Mouse (Mus musculus): Measurements from ENCODE around the gene Cd22. TPM values are rescaled to one million over a fixed set of nuclear protein-coding genes. Genes with fewer than 3 reads are reported as not detected.
A peak's percentile ranks its signal among the peaks of the same experiment; 100 is the strongest.
"Not testable (repeated sequence)": the region's sequence is repeated elsewhere in the genome, so short reads cannot be mapped to it uniquely, and the experiment has no call there.

Cd22 gene
- polyA plus RNA-seq (2016; fragmentation: Nextera tagmentation; extraction: Ambion mirVana), result not detected in 2 replicates

GRCm38 (mm10) chr7:30880176-30880575 lies at the start of gene Cd22:
Gene Cd22 (minus strand): TSS chr7:30880342.
- WGBS, result 76% methylated on average over 7 of the region's 7 CpGs
- Histone ChIP-seq H3K9ac (no peak within 1 kb of the TSS), H3K27me3 (no peaks in the 10 kb centered on the region), H3K4me3 (no peak within 1 kb of the TSS), H3K4me1 (no peaks in the 10 kb centered on the region), H3K27ac (no peak within 1 kb of the TSS), H3K4me2 (replicated peaks) (no peak within 1 kb of the TSS), H3K9me3 (replicated peaks) (no peaks in the 10 kb centered on the region), H3K36me3 (no peaks in the 10 kb centered on the region)
- ATAC-seq (ENCODE audit: low FRiP score), result no peak

DNA sequence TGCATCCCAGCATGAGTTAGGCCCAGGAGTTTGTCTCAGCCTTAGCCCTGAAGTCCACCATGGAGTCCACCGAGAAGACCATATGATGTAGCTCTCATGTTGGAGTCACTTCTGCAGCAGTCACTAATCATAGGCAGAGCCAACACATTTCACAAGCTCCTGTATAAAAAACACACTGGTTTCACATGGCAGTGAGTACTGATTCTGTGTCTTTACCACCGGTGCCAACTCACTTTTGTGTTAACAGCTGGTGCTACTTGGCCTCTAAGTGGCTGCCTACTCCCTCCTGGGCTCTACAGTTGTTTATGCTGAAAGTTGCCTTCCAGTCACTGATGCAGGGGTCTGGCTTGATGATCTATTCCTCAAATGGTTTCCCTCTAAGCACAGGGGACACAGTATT lies 44.4 kb upstream of the Cd22 start, which contains the start of gene Hamp2:
Gene Hamp2 (minus strand): TSS at position 101 of the 400 bp plus-strand sequence.
- not testable (repeated sequence) for H3K27ac ChIP-seq; H3K4me3 ChIP-seq; H3K9me3 ChIP-seq (replicated peaks); H3K9ac ChIP-seq; ATAC-seq (ENCODE audit: low FRiP score); H3K27me3 ChIP-seq; H3K36me3 ChIP-seq; H3K4me2 ChIP-seq (replicated peaks); H3K4me1 ChIP-seq
- 82% methylated on average over 2 of the region's 2 CpGs for WGBS

GRCm38 (mm10) chr7:30924071-30924470 lies 43.9 kb upstream of the Cd22 start:
- ATAC-seq (ENCODE audit: low FRiP score), result no peak
- no peak overlapping the region for H3K4me2 ChIP-seq (replicated peaks)

DNA sequence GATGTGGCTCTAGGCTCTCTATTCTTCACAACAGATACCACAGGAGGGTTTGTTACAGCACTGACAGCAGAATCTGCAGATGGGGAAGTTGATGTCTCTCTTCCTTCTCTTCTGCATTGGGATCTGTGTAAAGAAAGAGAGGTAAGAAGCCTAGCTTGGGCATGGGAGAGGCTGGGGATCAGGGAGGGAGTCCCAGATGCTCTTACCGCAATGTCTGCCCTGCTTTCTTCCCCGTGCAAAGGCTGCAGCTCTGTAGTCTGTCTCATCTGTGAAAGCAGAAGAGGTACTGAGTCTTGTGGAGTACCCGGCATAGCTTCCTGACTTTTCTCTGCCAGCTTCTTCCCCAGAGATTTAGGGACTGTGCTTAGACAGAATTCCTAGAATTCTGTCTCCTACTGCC lies 42.3 kb upstream of the Cd22 start:
- not testable (repeated sequence) for H3K4me3 ChIP-seq; H3K4me2 ChIP-seq (replicated peaks); H3K27ac ChIP-seq; H3K9me3 ChIP-seq (replicated peaks); H3K9ac ChIP-seq; ATAC-seq (ENCODE audit: low FRiP score); H3K36me3 ChIP-seq; H3K4me1 ChIP-seq; H3K27me3 ChIP-seq
- 52% methylated on average over 3 of the region's 3 CpGs for WGBS

More at GRCm38 (mm10) chr7:30924071-30924470, 43.9 kb upstream of the Cd22 start:
- H3K4me1 ChIP-seq, result no peaks in the 10 kb centered on the region
- H3K27me3 ChIP-seq, result no peaks in the 10 kb centered on the region
- no peak overlapping the region for H3K27ac ChIP-seq
- no peak overlapping the region for H3K4me3 ChIP-seq
- H3K9ac ChIP-seq, result no peak overlapping the region
- no peaks in the 10 kb centered on the region for H3K9me3 ChIP-seq (replicated peaks)
- 82% methylated on average over 3 of the region's 3 CpGs for WGBS
- no peaks in the 10 kb centered on the region for H3K36me3 ChIP-seq

DNA sequence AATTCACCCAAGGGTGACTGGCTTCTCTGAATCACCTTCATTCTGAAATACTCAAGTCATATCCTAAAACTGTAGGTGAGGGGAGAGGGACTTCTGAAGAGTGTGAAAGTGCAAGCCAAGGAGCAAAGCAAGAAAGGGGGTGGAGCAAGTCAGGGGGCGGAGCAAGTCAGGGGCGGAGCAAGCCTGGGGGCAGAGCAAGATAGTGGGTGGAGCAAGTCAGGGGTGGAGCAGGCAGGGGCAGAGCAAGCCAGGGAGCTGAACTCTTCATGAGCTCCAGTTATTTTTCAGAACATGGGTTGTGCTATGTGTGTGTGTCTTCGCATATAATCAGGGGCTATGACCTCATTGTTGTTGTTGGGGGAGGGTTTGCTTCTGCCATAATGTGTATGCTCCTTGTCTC lies 40.1 kb upstream of the Cd22 start:
- H3K9ac ChIP-seq, result no peak overlapping the region
- H3K27ac ChIP-seq, result no peak overlapping the region
- H3K4me2 ChIP-seq (replicated peaks), result no peak overlapping the region
- no peak overlapping the region for H3K4me3 ChIP-seq
- H3K27me3 ChIP-seq, result no peaks in the 10 kb centered on the region
- no peaks in the 10 kb centered on the region for H3K4me1 ChIP-seq
- H3K9me3 ChIP-seq (replicated peaks), result no peaks in the 10 kb centered on the region
- no peaks in the 10 kb centered on the region for H3K36me3 ChIP-seq
- WGBS, result 53% methylated on average over 3 of the region's 3 CpGs
- ATAC-seq (ENCODE audit: low FRiP score), result no peak

DNA sequence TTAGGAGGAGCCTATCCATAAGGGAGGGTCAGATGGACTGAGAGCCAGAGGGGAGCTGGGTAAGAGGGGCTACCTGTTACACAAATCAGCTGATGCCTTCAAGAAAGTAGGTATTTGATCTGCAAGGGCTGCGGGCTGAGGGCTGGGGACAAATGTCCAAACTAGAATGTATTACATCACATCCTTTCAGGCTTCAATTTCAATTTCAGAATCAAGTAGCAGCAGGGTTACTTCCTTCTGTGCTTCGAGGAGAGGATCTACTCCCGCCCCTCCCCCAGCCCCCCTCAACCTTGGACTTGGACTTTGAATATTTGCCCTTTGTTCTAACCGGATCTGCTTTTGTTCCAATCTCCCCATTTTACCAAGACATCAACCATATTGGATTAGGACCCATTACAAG lies 37.1 kb upstream of the Cd22 start:
- Histone ChIP-seq H3K4me2 (replicated peaks) (no peak overlapping the region), H3K9ac (no peak overlapping the region), H3K4me1 (no peaks in the 10 kb centered on the region), H3K27me3 (no peaks in the 10 kb centered on the region), H3K36me3 (no peaks in the 10 kb centered on the region), H3K9me3 (replicated peaks) (no peaks in the 10 kb centered on the region), H3K4me3 (no peak overlapping the region), H3K27ac (no peak overlapping the region)
- no peak for ATAC-seq (ENCODE audit: low FRiP score)
- 64% methylated on average over 4 of the region's 4 CpGs for WGBS

DNA sequence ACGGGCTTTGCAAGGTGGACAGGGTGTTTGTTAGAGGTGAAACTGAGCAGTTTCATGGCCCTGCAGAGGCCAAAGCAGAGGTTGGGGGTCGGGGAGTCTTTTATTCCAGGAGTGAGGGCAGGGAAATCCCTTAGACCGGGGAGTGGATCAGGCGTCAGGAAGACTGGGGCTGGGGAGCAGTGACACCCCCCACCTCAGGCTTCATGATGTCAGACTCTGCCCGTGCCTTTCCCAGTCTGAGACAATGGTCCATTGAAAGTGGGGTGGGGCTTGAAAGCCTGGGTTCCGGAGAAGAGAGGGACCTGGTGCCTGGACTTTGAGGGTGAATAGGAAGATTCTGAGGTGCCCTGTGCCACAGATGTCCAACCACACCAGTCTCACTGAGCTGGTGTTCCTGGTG lies 36.6 kb upstream of the Cd22 start:
- H3K4me2 ChIP-seq (replicated peaks), result no peak overlapping the region
- H3K4me1 ChIP-seq, result no peaks in the 10 kb centered on the region
- no peaks in the 10 kb centered on the region for H3K9me3 ChIP-seq (replicated peaks)
- H3K27me3 ChIP-seq, result no peaks in the 10 kb centered on the region
- no peak overlapping the region for H3K27ac ChIP-seq
- H3K4me3 ChIP-seq, result no peak overlapping the region
- 29% methylated on average over 6 of the region's 6 CpGs for WGBS
- no peak overlapping the region for H3K9ac ChIP-seq
- H3K36me3 ChIP-seq, result no peaks in the 10 kb centered on the region
- ATAC-seq (ENCODE audit: low FRiP score), result no peak

- 80% methylated on average over 8 of the region's 8 CpGs for WGBS
- ATAC-seq (ENCODE audit: low FRiP score), result no peak
- Histone ChIP-seq H3K4me1 (no peaks in the 10 kb centered on the region), H3K36me3 (no peaks in the 10 kb centered on the region), H3K27me3 (no peaks in the 10 kb centered on the region), H3K4me2 (replicated peaks) (no peak within 1 kb of the TSS), H3K4me3 (no peak within 1 kb of the TSS), H3K9ac (no peak within 1 kb of the TSS), H3K27ac (no peak within 1 kb of the TSS), H3K9me3 (replicated peaks) (no peaks in the 10 kb centered on the region)
These were observed 34.6 kb upstream of the Cd22 start, which contains the start of gene Mag for GRCm38 (mm10) chr7:30914732-30915131. Gene Mag (minus strand): TSS chr7:30914873.

- H3K4me3 ChIP-seq, result no peak overlapping the region
- H3K27me3 ChIP-seq, result 0 out of 2 replicates have a peak, but pooled peaks cover 3% of the 10 kb centered on the region
- H3K4me2 ChIP-seq (replicated peaks), result no peak overlapping the region
- peaks cover 10% of the 10 kb centered on the region for H3K4me1 ChIP-seq
- no peaks in the 10 kb centered on the region for H3K9me3 ChIP-seq (replicated peaks)
- WGBS, result 80% methylated on average over 6 of the region's 6 CpGs
- no peak overlapping the region for H3K27ac ChIP-seq
- ATAC-seq (ENCODE audit: low FRiP score), result no peak
- no peaks in the 10 kb centered on the region for H3K36me3 ChIP-seq
- H3K9ac ChIP-seq, result no peak overlapping the region
These were observed 29.6 kb upstream of the Cd22 start for GRCm38 (mm10) chr7:30909773-30910172.

GRCm38 (mm10) chr7:30908992-30909431 lies 28.9 kb upstream of the Cd22 start:
- 14% methylated on average over 15 of the region's 17 CpGs for WGBS
- H3K4me2 ChIP-seq (replicated peaks), result peak overlapping the region; percentile 59
- H3K27ac ChIP-seq, result no peak overlapping the region
- H3K27me3 ChIP-seq, result 0 out of 2 replicates have a peak, but pooled peaks cover 3% of the 10 kb centered on the region
- ATAC-seq (ENCODE audit: low FRiP score), result no peak; the same call in none of the 2 replicates
- no peaks in the 10 kb centered on the region for H3K9me3 ChIP-seq (replicated peaks)
- peaks cover 10% of the 10 kb centered on the region for H3K4me1 ChIP-seq
- no peak overlapping the region for H3K9ac ChIP-seq
- no peaks in the 10 kb centered on the region for H3K36me3 ChIP-seq
- peak overlapping the region; percentile 25 for H3K4me3 ChIP-seq

DNA sequence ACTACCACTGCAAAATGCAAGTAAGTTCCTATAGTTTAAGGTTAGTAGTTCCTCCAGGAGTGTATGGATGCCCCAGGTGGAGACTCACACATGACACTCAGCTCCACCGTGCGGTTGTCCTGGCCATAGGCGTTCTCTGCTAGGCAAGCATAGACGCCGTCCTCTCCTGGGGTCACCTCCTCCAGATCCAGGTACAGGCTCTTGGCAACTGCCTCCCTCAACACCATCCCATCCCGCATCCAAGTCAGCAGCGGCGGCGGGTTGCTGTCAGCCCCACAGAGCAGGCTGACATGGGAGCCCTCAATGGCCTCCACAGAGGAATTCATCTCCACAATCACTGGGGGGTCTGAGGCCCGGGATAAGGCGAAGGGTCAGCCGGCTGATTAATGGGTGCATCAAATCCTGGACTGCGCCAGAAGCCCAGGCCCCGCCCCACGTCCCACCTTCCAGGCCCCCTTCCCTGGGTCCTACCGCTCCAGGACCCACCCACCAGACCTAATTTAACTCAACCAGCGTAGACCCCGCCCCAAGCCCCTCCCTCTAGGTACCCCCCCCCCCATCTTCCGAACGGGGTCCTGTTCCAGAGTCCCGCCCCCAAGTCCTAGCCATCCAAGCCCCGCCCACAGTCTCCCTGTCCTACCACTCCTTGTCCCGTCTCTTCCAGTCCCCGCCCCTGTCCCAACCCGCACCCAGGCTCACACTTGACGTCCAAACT lies 28.3 kb upstream of the Cd22 start:
- Histone ChIP-seq H3K36me3 (no peaks in the 10 kb centered on the region), H3K4me1 (peaks cover 10% of the 10 kb centered on the region), H3K4me2 (replicated peaks) (peak overlapping the region; percentile 59), H3K9ac (no peak overlapping the region), H3K9me3 (replicated peaks) (no peaks in the 10 kb centered on the region), H3K4me3 (peak overlapping the region; percentile 25), H3K27me3 (0 out of 2 replicates have a peak, but pooled peaks cover 3% of the 10 kb centered on the region), H3K27ac (no peak overlapping the region)
- whole genome bisulfite sequencing, result 2% methylated on average over 25 of the region's 26 CpGs
- peak; percentile 67 for ATAC-seq (ENCODE audit: low FRiP score)

DNA sequence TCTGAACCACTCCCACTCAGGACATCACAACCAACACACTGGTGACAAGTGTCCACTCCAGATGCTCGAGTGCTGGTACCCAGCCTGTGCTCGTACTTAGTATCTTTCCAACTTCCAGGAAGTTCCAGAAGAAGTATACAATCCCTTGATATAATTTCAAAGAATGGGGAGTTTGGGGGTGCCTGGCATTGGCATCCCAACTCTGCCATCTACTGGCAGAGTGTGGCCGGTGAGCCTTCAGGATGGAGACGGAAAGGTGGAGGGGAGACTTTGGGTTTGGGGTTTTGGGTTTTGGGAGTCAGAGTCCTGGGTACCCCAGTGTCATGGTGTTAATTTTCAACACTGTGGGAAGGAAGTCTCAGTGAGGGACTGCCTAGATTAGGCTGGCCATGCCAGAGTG lies 23.9 kb upstream of the Cd22 start:
- no peak overlapping the region for H3K27ac ChIP-seq
- WGBS, result 43% methylated on average over 4 of the region's 4 CpGs
- H3K9me3 ChIP-seq (replicated peaks), result no peaks in the 10 kb centered on the region
- ATAC-seq (ENCODE audit: low FRiP score), result no peak
- H3K4me3 ChIP-seq, result no peak overlapping the region
- no peaks in the 10 kb centered on the region for H3K36me3 ChIP-seq
- H3K4me2 ChIP-seq (replicated peaks), result no peak overlapping the region
- 0 out of 2 replicates have a peak, but pooled peaks cover 3% of the 10 kb centered on the region for H3K27me3 ChIP-seq
- H3K4me1 ChIP-seq, result peaks cover 10% of the 10 kb centered on the region
- H3K9ac ChIP-seq, result no peak overlapping the region

GRCm38 (mm10) chr7:30895217-30895616 lies 15.1 kb upstream of the Cd22 start:
- 87% methylated on average over 3 of the region's 3 CpGs for WGBS
- Histone ChIP-seq H3K9me3 (replicated peaks) (no peaks in the 10 kb centered on the region), H3K4me2 (replicated peaks) (no peak overlapping the region), H3K4me3 (no peak overlapping the region), H3K36me3 (no peaks in the 10 kb centered on the region), H3K9ac (no peak overlapping the region), H3K27ac (no peak overlapping the region), H3K4me1 (no peaks in the 10 kb centered on the region), H3K27me3 (no peaks in the 10 kb centered on the region)
- ATAC-seq (ENCODE audit: low FRiP score), result no peak

Measured in hindbrain, embryonic 12.5 days (tissue).